Mouse (Mus musculus) naive thymus-derived CD4-positive, alpha-beta T cell, adult 2 months (primary cell): ENCODE data around the gene Pogz.
"Not testable (repeated sequence)": the region's sequence is repeated elsewhere in the genome, so short reads cannot be mapped to it uniquely, and the experiment has no call there.

ENCODE experiments used
- DNase-seq: peaks from one replicate; pipeline ENCODE4 v3.0.0-alpha.2; 2011; ENCODE audit warnings: low read depth

The Pogz gene

DNA sequence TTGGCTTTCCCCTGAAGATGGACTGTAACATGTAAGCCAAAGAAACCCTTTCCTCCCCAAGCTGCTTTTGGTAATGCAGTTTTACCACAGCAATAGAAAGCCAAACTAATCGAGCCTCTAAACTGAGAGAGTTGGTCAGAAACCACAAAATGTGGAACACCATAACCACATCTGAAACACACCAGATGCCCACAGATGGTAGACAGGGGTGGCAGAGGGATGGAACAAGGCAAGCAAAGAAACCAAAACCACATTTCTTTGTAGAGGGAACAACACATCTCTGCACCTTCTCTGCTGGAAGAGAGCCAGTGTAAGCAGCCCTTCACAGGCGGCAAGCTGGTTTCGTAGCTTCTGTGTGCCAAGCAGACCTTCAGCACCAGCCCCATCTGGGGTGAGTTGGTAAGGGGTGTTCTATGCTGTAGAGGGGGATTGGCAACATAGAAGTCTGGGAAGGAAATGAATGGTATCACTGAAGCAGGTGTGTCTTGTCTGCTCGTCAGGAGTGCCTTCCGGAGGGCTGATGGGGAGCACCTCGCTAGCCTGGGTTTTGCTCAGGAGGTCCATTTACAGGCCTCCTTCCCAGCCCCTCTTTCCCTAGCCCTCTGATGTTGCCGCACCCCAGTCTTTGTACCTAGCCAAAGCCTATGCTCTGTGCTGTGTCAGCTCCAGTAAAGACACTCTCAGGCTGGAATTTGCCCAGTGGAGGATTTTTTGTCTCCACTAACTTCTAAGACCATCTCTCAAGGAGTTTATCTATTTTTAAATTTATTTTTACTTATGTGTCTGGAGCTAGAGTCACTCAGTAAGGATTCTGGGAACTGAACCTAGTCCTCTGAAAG, 78.8 kb downstream of the Pogz start:
- peak; percentile 44 for DNase-seq

DNA sequence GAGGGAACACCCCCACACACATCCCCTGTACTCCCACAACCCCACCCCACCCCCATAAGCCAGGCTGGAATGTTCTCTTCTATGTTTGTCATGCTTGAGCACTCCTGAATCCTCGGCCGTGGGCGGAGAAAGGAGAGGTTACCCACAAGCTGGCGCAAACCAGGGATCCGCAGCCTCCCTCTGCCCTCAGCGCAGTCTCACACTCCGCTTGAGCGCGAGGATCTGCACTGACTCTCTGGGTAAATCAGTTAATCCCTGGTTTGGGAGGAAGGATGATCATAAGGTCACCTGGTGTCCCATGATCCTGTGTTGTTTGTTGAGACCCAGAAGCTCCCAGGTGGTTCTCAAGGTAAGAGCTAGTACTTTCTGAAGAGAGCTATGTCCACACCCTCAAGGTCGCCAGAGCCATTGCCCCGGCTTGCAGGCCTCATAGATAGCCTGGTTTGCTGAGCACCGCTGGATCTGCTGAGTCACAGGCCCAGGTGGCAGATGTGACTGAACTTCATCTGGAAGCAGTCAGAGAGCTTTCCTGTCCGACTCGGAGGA, 80.5 kb downstream of the Pogz start:
- DNase-seq: no peak

DNA sequence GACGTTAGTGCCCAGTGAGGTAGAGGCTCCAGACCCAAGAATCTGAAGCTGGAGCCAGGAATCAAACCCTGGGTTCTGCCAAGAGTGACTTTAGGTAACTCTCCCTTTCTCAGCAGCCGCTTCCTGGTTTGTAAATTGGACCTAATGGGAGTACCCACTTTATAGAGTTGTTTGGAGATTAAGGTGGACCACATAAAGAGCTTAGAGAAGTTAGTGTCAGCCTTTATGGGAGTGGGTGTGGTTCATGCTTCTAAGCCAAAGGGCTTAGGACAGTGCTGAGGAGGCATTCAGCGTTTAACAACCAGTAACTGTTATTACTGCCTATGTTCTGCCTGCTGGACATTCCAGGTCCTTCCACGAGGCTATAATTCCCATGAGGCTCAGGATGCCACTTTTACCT, 81.5 kb downstream of the Pogz start:
- DNase-seq: no peak

DNA sequence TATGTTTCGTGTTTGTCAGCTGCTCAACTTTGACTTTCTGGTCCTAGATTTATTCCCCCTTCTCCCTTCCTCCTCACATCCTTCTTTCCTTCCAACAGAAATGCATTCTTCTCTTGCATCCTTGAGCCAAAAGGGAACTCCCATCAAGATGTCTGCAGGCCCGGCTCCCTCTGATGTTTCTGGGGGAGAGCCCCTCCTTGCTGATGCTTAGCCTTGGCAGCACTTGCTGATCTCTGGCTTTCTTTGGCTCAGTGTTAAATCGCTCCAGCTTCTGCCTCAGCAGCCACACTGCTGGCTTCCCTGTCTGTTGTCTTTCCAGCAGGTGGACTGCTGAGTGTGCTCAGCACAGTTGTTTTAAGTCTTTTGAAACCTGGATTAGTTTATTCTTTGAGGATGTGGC, 83.7 kb downstream of the Pogz start:
- no peak for DNase-seq

DNA sequence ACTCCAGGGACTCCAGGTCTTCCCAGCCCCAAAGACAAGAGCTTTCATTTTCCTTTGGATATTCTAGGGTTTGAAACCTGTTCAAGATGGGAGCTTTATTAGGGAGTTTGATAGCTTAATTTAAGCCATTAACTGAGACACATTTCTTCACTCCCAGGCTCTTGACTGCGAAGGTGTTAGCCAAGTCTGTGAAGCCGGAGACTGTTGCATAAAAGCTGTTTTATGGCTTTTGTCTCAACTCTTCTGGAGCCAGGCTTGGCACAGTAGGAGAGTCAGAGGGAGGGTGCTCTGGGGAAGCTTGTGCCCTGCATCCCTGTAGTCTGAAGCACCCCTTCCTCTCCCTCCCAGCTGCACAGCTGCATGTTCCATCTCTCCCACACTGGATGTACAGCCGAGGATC, 85.0 kb downstream of the Pogz start:
- DNase-seq: no peak

DNA sequence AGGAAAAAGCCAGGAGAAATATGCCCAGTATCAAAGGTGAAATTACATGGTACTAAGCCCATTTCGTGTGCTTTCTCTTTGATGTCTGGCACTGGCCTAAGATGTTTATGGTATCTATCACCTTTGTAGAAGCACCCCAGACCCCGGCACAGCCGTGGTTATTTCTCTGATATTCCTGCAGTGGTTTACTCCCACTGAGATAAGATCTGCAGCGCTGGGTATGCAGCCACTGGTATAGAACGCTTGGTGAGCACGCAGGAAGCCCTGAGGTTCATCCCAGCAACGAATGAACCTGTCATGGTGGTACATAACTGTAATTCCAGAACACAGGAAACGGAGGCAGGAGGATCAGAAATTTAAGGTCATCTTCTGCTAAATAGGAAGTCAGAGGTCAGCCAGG, 87.3 kb downstream of the Pogz start:
- DNase-seq: no peak

DNA sequence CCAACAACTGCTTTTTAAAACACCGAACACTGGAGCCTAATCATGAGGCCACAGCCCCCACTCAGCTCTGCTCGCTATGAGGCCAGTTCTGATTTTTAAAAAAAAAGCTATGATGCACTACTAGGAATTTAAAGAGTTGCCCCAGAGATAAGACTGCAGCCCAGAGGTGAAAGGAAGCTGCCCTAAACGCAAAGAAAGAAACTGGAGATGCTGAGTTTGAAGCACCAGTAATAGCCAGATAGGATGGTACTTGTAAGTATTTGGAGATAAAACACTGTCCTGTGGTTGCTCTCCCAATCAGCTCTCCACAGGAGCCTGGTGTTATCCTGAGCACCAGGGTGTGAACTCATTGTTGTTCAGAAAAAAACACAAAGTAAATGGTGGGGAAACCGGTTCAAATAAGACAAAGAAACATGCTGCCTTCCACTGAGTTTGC, 89.0 kb downstream of the Pogz start:
- DNase-seq: not testable (repeated sequence)

DNA sequence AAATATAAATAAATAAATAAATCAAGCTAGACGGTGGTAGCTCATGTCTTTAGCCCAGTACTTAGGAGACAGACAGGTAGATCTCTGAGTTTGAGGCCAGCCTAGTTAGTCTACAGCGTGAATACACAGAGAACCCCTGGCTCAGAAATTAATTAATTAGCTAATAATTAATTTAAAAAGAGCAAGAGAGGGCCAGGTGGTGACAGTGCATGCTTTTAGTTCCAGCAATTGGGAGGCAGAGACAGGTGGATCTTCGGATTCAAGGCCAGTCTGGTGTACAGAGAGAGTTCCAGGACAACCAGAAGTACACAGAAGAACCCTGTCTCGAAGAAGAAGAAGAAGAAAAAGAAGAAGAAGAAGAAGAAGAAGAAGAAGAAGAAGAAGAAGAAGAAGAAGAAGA, 91.6 kb downstream of the Pogz start:
- DNase-seq: not testable (repeated sequence)

DNA sequence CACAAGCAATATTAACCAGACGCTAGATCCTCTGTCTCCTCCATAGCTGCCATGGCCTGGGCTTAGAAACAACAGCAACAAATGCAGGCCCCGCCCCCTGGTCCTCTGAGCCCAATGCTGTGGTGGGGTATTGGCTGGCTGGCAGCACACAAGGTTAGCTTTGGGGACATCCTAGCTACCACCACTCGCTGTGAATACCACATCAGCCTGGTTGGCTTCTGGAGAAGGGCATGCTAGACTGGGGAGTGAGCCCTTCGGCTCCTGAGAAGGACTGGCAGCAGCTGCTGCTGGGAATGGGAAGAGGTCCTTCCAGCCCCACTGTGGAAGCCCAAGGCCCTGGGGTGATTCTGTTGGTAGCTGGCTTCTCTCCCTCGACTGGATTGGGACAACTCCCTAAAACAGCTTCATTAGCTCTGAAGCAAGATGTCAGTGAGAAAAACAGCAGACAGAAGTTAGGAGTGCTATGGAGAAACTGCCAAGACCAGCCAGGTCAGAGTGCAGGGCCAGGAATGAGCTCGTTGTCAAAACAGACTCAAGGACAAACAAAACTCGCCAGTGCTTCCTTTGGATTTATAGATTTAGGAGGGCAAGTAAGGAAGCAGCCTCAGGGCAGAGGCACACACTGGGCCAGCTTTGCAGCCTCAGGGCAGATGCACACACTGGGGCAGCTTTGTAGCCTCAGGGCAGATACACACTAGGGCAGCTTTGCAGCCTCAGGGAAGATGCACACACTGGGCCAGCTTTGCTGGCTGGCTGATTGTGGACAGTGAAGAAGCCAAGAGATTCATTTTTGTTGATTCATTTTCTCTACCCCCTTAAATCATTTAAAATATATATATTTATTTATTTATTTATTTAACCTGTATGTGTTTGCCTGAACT, 93.3 kb downstream of the Pogz start:
- not testable (repeated sequence) for DNase-seq

DNA sequence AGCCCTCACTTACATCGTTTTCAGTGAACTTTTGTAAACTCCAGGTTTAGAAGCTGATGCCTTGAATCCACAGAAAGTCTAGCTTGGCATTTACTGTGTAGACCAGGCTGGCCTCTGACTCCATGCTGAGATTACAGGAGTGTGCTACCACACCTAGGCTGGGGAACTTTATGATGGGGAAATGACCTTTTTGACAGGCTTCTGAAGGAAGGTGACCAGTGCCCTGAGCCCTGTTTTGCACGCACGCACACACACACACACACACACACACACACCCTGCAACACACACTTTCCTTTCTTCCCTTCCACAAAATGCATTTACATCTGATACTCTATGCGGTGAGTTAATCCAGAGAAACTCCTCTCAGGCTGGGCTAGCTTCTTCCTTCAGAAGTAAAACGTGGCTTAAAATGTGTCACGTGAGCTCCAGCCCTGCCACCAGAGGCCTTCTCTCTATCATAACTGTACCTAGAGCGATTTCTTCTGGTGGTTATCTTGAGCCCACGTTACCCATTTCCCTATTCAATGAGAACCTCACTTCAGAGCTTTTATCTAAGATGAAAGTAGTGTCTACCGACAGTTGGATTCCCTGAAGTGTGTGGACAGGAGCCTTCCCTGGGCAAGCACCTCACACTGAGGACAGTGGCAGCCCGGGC, 94.2 kb downstream of the Pogz start:
- not testable (repeated sequence) for DNase-seq
